Mouse (Mus musculus) erythroblast, embryonic 14.5 days (primary cell): ENCODE measurements around the gene Gm20441.

Experiments
- GATA1 ChIP-seq: IDR thresholded peaks from 2 replicates; pipeline ENCODE4 v1.6.1; 2012; ENCODE audit warnings: low read length, inconsistent platforms, mixed read lengths
- TAL1 ChIP-seq: IDR thresholded peaks from 3 replicates; pipeline ENCODE4 v1.6.1; 2012; ENCODE audit warnings: low read length, inconsistent platforms, mixed read lengths

GRCm38 (mm10) chr10:75830275-75830670 lies 49.5 kb upstream of the Gm20441 start:
- TF ChIP-seq GATA1 (no peak), TAL1 (no peak)
